Mouse (Mus musculus): ENCODE measurements at regions not wholly inside any gene's neighbourhood (a gene's known extent, or its start where the extent isn't known, plus 50 kb on each side); places are given as distances from the start of the nearest gene placed in this dataset.
"Not testable (repeated sequence)": the region's sequence is repeated elsewhere in the genome, so short reads cannot be mapped to it uniquely, and the experiment has no call there.

- Histone ChIP-seq H3K36me3 (no peaks in the 10 kb centered on the region), H3K4me2 (replicated peaks) (no peak overlapping the region), H3K27me3 (0 out of 2 replicates have a peak, but pooled peaks cover 3% of the 10 kb centered on the region), H3K4me1 (peaks cover 25% of the 10 kb centered on the region), H3K9ac (replicated peaks) (no peak overlapping the region), H3K9me3 (no peaks in the 10 kb centered on the region), H3K27ac (replicated peaks) (no peak overlapping the region), H3K4me3 (no peak overlapping the region)
- ATAC-seq (replicated peaks) = no peak; the same call in 1 of the 2 replicates
- WGBS = 43% methylated on average over 12 of the region's 12 CpGs
These were observed 239.0 kb downstream of the Prex1 start for GRCm38 (mm10) chr2:166474601-166475000.

GRCm38 (mm10) chr2:166471257-166471753, 242.3 kb downstream of the Prex1 start:
- no peak overlapping the region for H3K4me3 ChIP-seq
- ATAC-seq (replicated peaks) = peak; percentile 76
- 27% methylated on average over 6 of the region's 6 CpGs for WGBS
- H3K4me1 ChIP-seq = peaks cover 25% of the 10 kb centered on the region
- no peak overlapping the region for H3K9ac ChIP-seq (replicated peaks)
- H3K27ac ChIP-seq (replicated peaks) = peak overlapping the region; percentile 24; the same call in 1 of the 2 replicates
- no peak overlapping the region for H3K4me2 ChIP-seq (replicated peaks)
- no peaks in the 10 kb centered on the region for H3K9me3 ChIP-seq
- no peaks in the 10 kb centered on the region for H3K36me3 ChIP-seq
- H3K27me3 ChIP-seq = 0 out of 2 replicates have a peak, but pooled peaks cover 4% of the 10 kb centered on the region

GRCm38 (mm10) chr2:166469046-166469593, 244.5 kb downstream of the Prex1 start:
- Histone ChIP-seq H3K27me3 (0 out of 2 replicates have a peak, but pooled peaks cover 4% of the 10 kb centered on the region), H3K9me3 (no peaks in the 10 kb centered on the region), H3K4me3 (no peak overlapping the region), H3K27ac (replicated peaks) (no peak overlapping the region), H3K9ac (replicated peaks) (no peak overlapping the region), H3K36me3 (no peaks in the 10 kb centered on the region), H3K4me2 (replicated peaks) (no peak overlapping the region), H3K4me1 (peaks cover 15% of the 10 kb centered on the region)
- WGBS = 90% methylated on average over 9 of the region's 9 CpGs
- ATAC-seq (replicated peaks) = no peak

GRCm38 (mm10) chr2:166467137-166467536, 246.5 kb downstream of the Prex1 start:
- Histone ChIP-seq H3K27me3 (0 out of 2 replicates have a peak, but pooled peaks cover 4% of the 10 kb centered on the region), H3K4me1 (peaks cover 16% of the 10 kb centered on the region), H3K36me3 (no peaks in the 10 kb centered on the region), H3K9ac (replicated peaks) (no peak overlapping the region), H3K4me2 (replicated peaks) (no peak overlapping the region), H3K4me3 (no peak overlapping the region), H3K9me3 (no peaks in the 10 kb centered on the region), H3K27ac (replicated peaks) (no peak overlapping the region)
- no peak for ATAC-seq (replicated peaks)
- 72% methylated on average over 7 of the region's 7 CpGs for WGBS

GRCm38 (mm10) chr2:166465531-166465930, 248.1 kb downstream of the Prex1 start:
- Histone ChIP-seq H3K4me1 (peaks cover 5% of the 10 kb centered on the region; the same call in 1 of the 2 replicates), H3K27ac (replicated peaks) (no peak overlapping the region), H3K4me2 (replicated peaks) (no peak overlapping the region), H3K9ac (replicated peaks) (no peak overlapping the region), H3K27me3 (0 out of 2 replicates have a peak, but pooled peaks cover 4% of the 10 kb centered on the region), H3K9me3 (no peaks in the 10 kb centered on the region), H3K36me3 (no peaks in the 10 kb centered on the region), H3K4me3 (no peak overlapping the region)
- ATAC-seq (replicated peaks) = no peak
- WGBS = 72% methylated on average over 5 of the region's 5 CpGs

- ATAC-seq (replicated peaks) = no peak
- whole genome bisulfite sequencing = 68% methylated on average over 9 of the region's 9 CpGs
- H3K27ac ChIP-seq (replicated peaks) = no peak overlapping the region; the same call in 1 of the 2 replicates
These were observed 250.1 kb downstream of the Prex1 start for GRCm38 (mm10) chr2:166463539-166463938.

GRCm38 (mm10) chr2:166461956-166462355, 251.7 kb downstream of the Prex1 start:
- WGBS = 97% methylated on average over 3 of the region's 3 CpGs
- H3K36me3 ChIP-seq = no peaks in the 10 kb centered on the region
- no peaks in the 10 kb centered on the region for H3K27me3 ChIP-seq
- H3K4me1 ChIP-seq = peaks cover 5% of the 10 kb centered on the region; the same call in 1 of the 2 replicates
- no peaks in the 10 kb centered on the region for H3K9me3 ChIP-seq
- H3K9ac ChIP-seq (replicated peaks) = no peak overlapping the region
- H3K4me3 ChIP-seq = no peak overlapping the region
- no peak overlapping the region for H3K27ac ChIP-seq (replicated peaks)
- no peak for ATAC-seq (replicated peaks)
- H3K4me2 ChIP-seq (replicated peaks) = no peak overlapping the region

More at GRCm38 (mm10) chr2:166463539-166463938, 250.1 kb downstream of the Prex1 start:
- Histone ChIP-seq H3K9me3 (no peaks in the 10 kb centered on the region), H3K4me3 (no peak overlapping the region), H3K9ac (replicated peaks) (no peak overlapping the region), H3K27me3 (no peaks in the 10 kb centered on the region), H3K4me1 (peaks cover 5% of the 10 kb centered on the region; the same call in 1 of the 2 replicates), H3K36me3 (no peaks in the 10 kb centered on the region), H3K4me2 (replicated peaks) (no peak overlapping the region)

- no peak overlapping the region for H3K9ac ChIP-seq (replicated peaks)
- no peak for ATAC-seq (replicated peaks)
- peaks cover 5% of the 10 kb centered on the region; the same call in 1 of the 2 replicates for H3K4me1 ChIP-seq
- H3K4me3 ChIP-seq = no peak overlapping the region
- WGBS = 95% methylated on average over 3 of the region's 3 CpGs
- no peak overlapping the region for H3K27ac ChIP-seq (replicated peaks)
- no peaks in the 10 kb centered on the region for H3K9me3 ChIP-seq
- no peaks in the 10 kb centered on the region for H3K27me3 ChIP-seq
- no peaks in the 10 kb centered on the region for H3K36me3 ChIP-seq
- no peak overlapping the region for H3K4me2 ChIP-seq (replicated peaks)
These were observed 252.5 kb downstream of the Prex1 start for GRCm38 (mm10) chr2:166461103-166461502.

GRCm38 (mm10) chr2:166459955-166460354, 253.7 kb downstream of the Prex1 start:
- Histone ChIP-seq H3K4me1 (peaks cover 7% of the 10 kb centered on the region; the same call in 1 of the 2 replicates), H3K9me3 (no peaks in the 10 kb centered on the region), H3K27me3 (no peaks in the 10 kb centered on the region), H3K4me2 (replicated peaks) (no peak overlapping the region), H3K27ac (replicated peaks) (no peak overlapping the region), H3K36me3 (no peaks in the 10 kb centered on the region), H3K4me3 (no peak overlapping the region), H3K9ac (replicated peaks) (no peak overlapping the region)
- no peak for ATAC-seq (replicated peaks)
- 66% methylated on average over 9 of the region's 9 CpGs for WGBS

- H3K4me3 ChIP-seq = no peak overlapping the region
- no peak overlapping the region for H3K27ac ChIP-seq (replicated peaks)
- no peak overlapping the region for H3K9ac ChIP-seq (replicated peaks)
- peaks cover 10% of the 10 kb centered on the region for H3K4me1 ChIP-seq
- H3K9me3 ChIP-seq = no peaks in the 10 kb centered on the region
- H3K4me2 ChIP-seq (replicated peaks) = no peak overlapping the region
- H3K36me3 ChIP-seq = no peaks in the 10 kb centered on the region
- 88% methylated on average over 9 of the region's 9 CpGs for WGBS
- H3K27me3 ChIP-seq = no peaks in the 10 kb centered on the region
- no peak for ATAC-seq (replicated peaks)
These were observed 254.7 kb downstream of the Prex1 start for GRCm38 (mm10) chr2:166458953-166459352.

- ATAC-seq (replicated peaks) = no peak
- no peak overlapping the region for H3K4me3 ChIP-seq
- H3K36me3 ChIP-seq = no peaks in the 10 kb centered on the region
- peaks cover 6% of the 10 kb centered on the region for H3K4me1 ChIP-seq
- 69% methylated on average over 16 of the region's 16 CpGs for WGBS
- H3K9ac ChIP-seq (replicated peaks) = no peak overlapping the region
- H3K9me3 ChIP-seq = no peaks in the 10 kb centered on the region
- H3K27ac ChIP-seq (replicated peaks) = no peak overlapping the region
- H3K4me2 ChIP-seq (replicated peaks) = no peak overlapping the region
- no peaks in the 10 kb centered on the region for H3K27me3 ChIP-seq
These were observed 256.1 kb downstream of the Prex1 start for GRCm38 (mm10) chr2:166457381-166458172.

- Histone ChIP-seq H3K27ac (replicated peaks) (0 out of 2 replicates have a peak overlapping the region, but pooled peaks have one; percentile 28), H3K4me1 (peaks cover 24% of the 10 kb centered on the region)
- H3K4me2 ChIP-seq (replicated peaks); H3K36me3 ChIP-seq; ATAC-seq (replicated peaks); H3K4me3 ChIP-seq; H3K9ac ChIP-seq (replicated peaks); H3K9me3 ChIP-seq; H3K27me3 ChIP-seq: not testable (repeated sequence)
- 65% methylated on average over 3 of the region's 7 CpGs for WGBS
These were observed 259.3 kb downstream of the Prex1 start for GRCm38 (mm10) chr2:166454160-166454888.

Measured in forebrain, embryonic 15.5 days (tissue).